Mouse (Mus musculus) thymus, adult 2 months (tissue): Measurements from ENCODE around the gene Zbtb22. TPM values are rescaled to one million over a fixed set of nuclear protein-coding genes. Genes with fewer than 3 reads are reported as not detected.

Experiments
- DNase-seq: peaks from one replicate; pipeline ENCODE4 v3.0.0; 2021
- H3K27ac ChIP-seq: fragments of 200-500 bp; 2 replicates; pipeline ENCODE4 v1.5.1; 2012; ENCODE audit warnings: low read length, control low read depth; ENCODE audit not compliant: control insufficient read depth, insufficient read depth
- H3K27me3 ChIP-seq: fragments of 200-500 bp; 2 replicates; pipeline ENCODE4 v1.6.1; 2012; ENCODE audit warnings: mild to moderate bottlenecking, low read length, moderate library complexity, mixed read lengths; ENCODE audit not compliant: control insufficient read depth, insufficient read depth
- H3K36me3 ChIP-seq: fragments of 200-500 bp; 2 replicates; pipeline ENCODE4 v1.6.1; 2012; ENCODE audit warnings: mild to moderate bottlenecking, low read length, moderate library complexity; ENCODE audit not compliant: control insufficient read depth, insufficient read depth
- H3K4me1 ChIP-seq: fragments of 200-500 bp; replicated peaks from 2 replicates; pipeline ENCODE4 v1.6.1; 2012; ENCODE audit warnings: low read length; ENCODE audit not compliant: control insufficient read depth, insufficient read depth
- H3K4me3 ChIP-seq: fragments of 200-500 bp; 2 replicates; pipeline ENCODE4 v1.5.1; 2012; ENCODE audit warnings: mild to moderate bottlenecking, low read length, control low read depth, moderate library complexity; ENCODE audit not compliant: control insufficient read depth, insufficient read depth
- CTCF ChIP-seq: fragments of 200-500 bp; IDR thresholded peaks from 2 replicates; pipeline ENCODE4 v1.5.1; 2012; ENCODE audit warnings: mild to moderate bottlenecking, control low read depth, low read length, moderate library complexity, borderline replicate concordance; ENCODE audit not compliant: control insufficient read depth, poor library complexity, insufficient read depth; ENCODE audit errors: extremely low read depth
- POLR2A ChIP-seq: fragments of 200-500 bp; IDR thresholded peaks from 2 replicates; pipeline ENCODE4 v1.6.1; 2012; ENCODE audit warnings: mild to moderate bottlenecking, low read length, control low read depth, moderate library complexity; ENCODE audit not compliant: control insufficient read depth, poor library complexity, insufficient read depth; ENCODE audit errors: extremely low read depth
- WGBS: fragments of 180-500 bp; shearing (Covaris S2); methylation state at CpG from one replicate; pipeline ENCODE4 v1.1.7; 2018; 5-methylcytosine and 5-hydroxymethylcytosine counted together
- polyA plus RNA-seq: library from polyadenylated mRNA; depleted of rRNA; stranded (reverse); fragments of >200 nt; gene quantifications from 2 replicates; pipeline ENCODE4 v1.2.3, GENCODE M21; 2012

Zbtb22 gene
- polyA plus RNA-seq, 1 experiment = 120 TPM

GRCm38 (mm10) chr17:33936993-33937392, 21.3 kb downstream of the Zbtb22 start:
- Histone ChIP-seq H3K27me3 (no peaks in the 10 kb centered on the region), H3K36me3 (peaks cover 17% of the 10 kb centered on the region), H3K4me1 (peaks cover 20% of the 10 kb centered on the region), H3K4me3 (no peak overlapping the region), H3K27ac (no peak overlapping the region)
- TF ChIP-seq CTCF (no peak), POLR2A (no peak)
- no peak for DNase-seq
- WGBS = 94% methylated on average over 15 of the region's 15 CpGs

- 89% methylated on average over 11 of the region's 11 CpGs for WGBS
- no peak overlapping the region for H3K4me3 ChIP-seq
- DNase-seq = no peak
- peaks cover 20% of the 10 kb centered on the region for H3K4me1 ChIP-seq
- no peak overlapping the region for H3K27ac ChIP-seq
- peaks cover 10% of the 10 kb centered on the region for H3K36me3 ChIP-seq
- TF ChIP-seq CTCF = no peak
- TF ChIP-seq POLR2A = no peak
- no peaks in the 10 kb centered on the region for H3K27me3 ChIP-seq
Measured at GRCm38 (mm10) chr17:33938783-33939182, 23.1 kb downstream of the Zbtb22 start.

GRCm38 (mm10) chr17:33940206-33940805, 24.6 kb downstream of the Zbtb22 start, which contains the start of the genes Pfdn6 and Wdr46:
Gene Pfdn6 (minus strand): TSS chr17:33940343.
Gene Wdr46 (plus strand): TSS chr17:33940660.
- WGBS = under 1% methylated on average over 36 of the region's 36 CpGs
- Histone ChIP-seq H3K27me3 (no peaks in the 10 kb centered on the region), H3K36me3 (peaks cover 10% of the 10 kb centered on the region), H3K4me3 (peak within 1 kb of the TSS; percentile 73), H3K4me1 (peaks cover 20% of the 10 kb centered on the region), H3K27ac (no peak within 1 kb of the TSS)
- TF ChIP-seq CTCF = no peak
- 0 out of 2 replicates have a peak, but pooled peaks have one; percentile 10 for TF ChIP-seq POLR2A
- peak; percentile 87 for DNase-seq

- no peak overlapping the region for H3K27ac ChIP-seq
- no peak for DNase-seq
- 1% methylated on average over 26 of the region's 26 CpGs for WGBS
Measured at GRCm38 (mm10) chr17:33940981-33941380, 25.3 kb downstream of the Zbtb22 start.

GRCm38 (mm10) chr17:33941381-33941780, 25.7 kb downstream of the Zbtb22 start:
- peak overlapping the region; percentile 73 for H3K4me3 ChIP-seq
- no peak for TF ChIP-seq POLR2A
- TF ChIP-seq CTCF = no peak
- no peak for DNase-seq
- H3K36me3 ChIP-seq = peaks cover 10% of the 10 kb centered on the region
- H3K27ac ChIP-seq = no peak overlapping the region
- peaks cover 21% of the 10 kb centered on the region for H3K4me1 ChIP-seq
- no peaks in the 10 kb centered on the region for H3K27me3 ChIP-seq
- WGBS = 46% methylated on average over 19 of the region's 19 CpGs

More at GRCm38 (mm10) chr17:33940981-33941380, 25.3 kb downstream of the Zbtb22 start:
- Histone ChIP-seq H3K27me3 (no peaks in the 10 kb centered on the region), H3K36me3 (peaks cover 10% of the 10 kb centered on the region), H3K4me1 (peaks cover 20% of the 10 kb centered on the region), H3K4me3 (peak overlapping the region; percentile 73)
- TF ChIP-seq CTCF = no peak
- TF ChIP-seq POLR2A = no peak

GRCm38 (mm10) chr17:33943454-33943853, 27.8 kb downstream of the Zbtb22 start:
- TF ChIP-seq POLR2A (no peak), CTCF (no peak)
- Histone ChIP-seq H3K36me3 (no peaks in the 10 kb centered on the region), H3K27ac (no peak overlapping the region), H3K4me3 (no peak overlapping the region), H3K4me1 (peaks cover 39% of the 10 kb centered on the region), H3K27me3 (no peaks in the 10 kb centered on the region)
- no peak for DNase-seq
- 95% methylated on average over 15 of the region's 15 CpGs for WGBS

- Histone ChIP-seq H3K27ac (peak overlapping the region; percentile 73), H3K36me3 (no peaks in the 10 kb centered on the region; the same call in 1 of the 2 replicates)
- DNase-seq = peak; percentile 60
Measured at GRCm38 (mm10) chr17:33947430-33948089, 31.9 kb downstream of the Zbtb22 start.

More at GRCm38 (mm10) chr17:33947430-33948089, 31.9 kb downstream of the Zbtb22 start:
- 18% methylated on average over 10 of the region's 10 CpGs for WGBS
- Histone ChIP-seq H3K4me3 (no peak overlapping the region), H3K4me1 (peaks cover 51% of the 10 kb centered on the region), H3K27me3 (no peaks in the 10 kb centered on the region)
- no peak for TF ChIP-seq POLR2A
- no peak for TF ChIP-seq CTCF
